Mouse (Mus musculus) neural tube, embryonic 12.5 days (tissue): ENCODE results near the gene Trnau1ap. TPM values are rescaled to one million over a fixed set of nuclear protein-coding genes. Genes with fewer than 3 reads are reported as not detected.
"Not testable (repeated sequence)": the region's sequence is repeated elsewhere in the genome, so short reads cannot be mapped to it uniquely, and the experiment has no call there.

ENCODE experiments used
- ATAC-seq: fragments of 200-750 bp; cut with Nextera tagmentation; 2 replicates; pipeline ENCODE4 v1.8.0; 2017; ENCODE audit warnings: low read depth, mild to moderate bottlenecking, moderate TSS enrichment, moderate library complexity; ENCODE audit not compliant: low FRiP score
- H3K27ac ChIP-seq: fragments of 300-500 bp; sonication (generic); 2 replicates; pipeline ENCODE4 v1.5.1; 2016
- H3K27me3 ChIP-seq: fragments of 300-500 bp; sonication (generic); replicated peaks from 2 replicates; pipeline ENCODE4 v1.6.1; 2016; ENCODE audit warnings: mild to moderate bottlenecking
- H3K36me3 ChIP-seq: fragments of 300-500 bp; sonication (generic); 2 replicates; pipeline ENCODE4 v1.6.1; 2016; ENCODE audit warnings: mild to moderate bottlenecking
- H3K4me1 ChIP-seq: fragments of 300-500 bp; sonication (generic); 2 replicates; pipeline ENCODE4 v1.6.1; 2016
- H3K4me2 ChIP-seq: fragments of 300-500 bp; sonication (generic); replicated peaks from 2 replicates; pipeline ENCODE4 v1.6.1; 2016; ENCODE audit warnings: mild to moderate bottlenecking
- H3K4me3 ChIP-seq: fragments of 300-500 bp; sonication (generic); 2 replicates; pipeline ENCODE4 v1.5.1; 2016
- H3K9ac ChIP-seq: fragments of 300-500 bp; sonication (generic); 2 replicates; pipeline ENCODE4 v1.6.1; 2016; ENCODE audit warnings: mild to moderate bottlenecking
- H3K9me3 ChIP-seq: fragments of 300-500 bp; sonication (generic); 2 replicates; pipeline ENCODE4 v1.6.1; 2016; ENCODE audit warnings: mild to moderate bottlenecking
- WGBS: fragments of 180-500 bp; shearing (Covaris S2); methylation state at CpG from one replicate; pipeline ENCODE4 v1.1.7; 2016; 5-methylcytosine and 5-hydroxymethylcytosine counted together
- polyA plus RNA-seq: library from polyadenylated mRNA; unstranded; fragments of >200 nt; fragmentation: Nextera tagmentation; extraction: Ambion mirVana; gene quantifications from 2 replicates; pipeline ENCODE4 v1.2.1, GENCODE M21; 2016

The Trnau1ap gene
- polyA plus RNA-seq, 1 experiment from 2014 or later: 77.1 TPM

- H3K4me1 ChIP-seq: peaks cover 13% of the 10 kb centered on the region; the same call in 1 of the 2 replicates
- peak overlapping the region; percentile 83 for H3K9ac ChIP-seq
- H3K27ac ChIP-seq: peak overlapping the region; percentile 75
- H3K4me2 ChIP-seq: peak overlapping the region; percentile 73
- H3K4me3 ChIP-seq: peak overlapping the region; percentile 78
- H3K36me3 ChIP-seq: peaks cover 34% of the 10 kb centered on the region
- H3K9me3 ChIP-seq: no peaks in the 10 kb centered on the region
- H3K27me3 ChIP-seq: no peaks in the 10 kb centered on the region
- ATAC-seq: peak; percentile 88
- WGBS: 2% methylated on average over 41 of the region's 41 CpGs
Observed at GRCm38 (mm10) chr4:132308437-132309139, 20.8 kb downstream of the Trnau1ap start.

DNA sequence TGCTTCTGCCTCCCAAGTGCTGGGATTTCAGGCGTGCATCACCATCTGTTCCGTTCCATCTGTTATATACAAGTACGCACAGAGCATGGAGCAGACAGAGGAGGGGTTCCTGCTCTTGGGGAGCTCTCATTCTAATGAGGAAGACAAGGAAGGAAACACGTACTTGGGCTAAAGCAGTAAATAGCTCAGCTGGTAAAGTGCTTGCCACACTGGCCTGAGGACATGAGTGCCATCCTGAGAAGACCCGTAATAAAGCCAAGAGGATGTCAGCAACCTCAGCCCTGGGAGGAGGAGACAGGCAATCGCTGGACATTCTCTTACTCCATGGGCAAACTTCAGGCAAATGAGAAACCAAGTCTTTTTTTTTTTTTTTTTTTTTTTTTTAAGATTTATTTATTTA lies 23.3 kb downstream of the Trnau1ap start:
- no peak for ATAC-seq
- H3K36me3 ChIP-seq: peaks cover 10% of the 10 kb centered on the region
- H3K4me2 ChIP-seq: no peak overlapping the region
- H3K27ac ChIP-seq: no peak overlapping the region
- WGBS: 78% methylated on average over 6 of the region's 6 CpGs
- no peak overlapping the region for H3K4me3 ChIP-seq
- no peaks in the 10 kb centered on the region for H3K9me3 ChIP-seq
- no peak overlapping the region for H3K9ac ChIP-seq
- H3K27me3 ChIP-seq: no peaks in the 10 kb centered on the region
- H3K4me1 ChIP-seq: peaks cover 18% of the 10 kb centered on the region

DNA sequence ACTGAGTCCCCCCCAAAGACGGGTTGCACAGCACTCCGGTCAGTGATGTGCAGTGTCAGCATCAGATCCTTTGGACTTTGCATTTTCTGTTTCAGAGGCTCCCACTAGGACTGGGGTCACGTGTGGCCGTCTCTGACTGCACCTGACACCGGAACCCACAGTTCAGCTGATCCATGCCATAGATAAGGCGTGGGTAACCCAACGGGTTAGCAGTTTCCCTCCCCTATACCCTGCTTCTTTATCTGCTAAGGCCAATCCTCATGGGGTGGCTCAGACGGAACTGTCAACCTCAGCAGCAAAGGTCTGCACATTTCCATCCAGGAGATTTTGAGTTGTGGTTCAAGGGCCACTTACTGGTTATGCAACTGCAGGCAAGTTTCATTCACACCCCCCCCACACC lies 24.1 kb downstream of the Trnau1ap start:
- Histone ChIP-seq H3K36me3 (peaks cover 3% of the 10 kb centered on the region), H3K4me3 (no peak overlapping the region), H3K27ac (no peak overlapping the region), H3K4me1 (peaks cover 15% of the 10 kb centered on the region), H3K27me3 (no peaks in the 10 kb centered on the region), H3K9ac (no peak overlapping the region), H3K9me3 (no peaks in the 10 kb centered on the region), H3K4me2 (no peak overlapping the region)
- 87% methylated on average over 8 of the region's 8 CpGs for WGBS
- ATAC-seq: no peak

DNA sequence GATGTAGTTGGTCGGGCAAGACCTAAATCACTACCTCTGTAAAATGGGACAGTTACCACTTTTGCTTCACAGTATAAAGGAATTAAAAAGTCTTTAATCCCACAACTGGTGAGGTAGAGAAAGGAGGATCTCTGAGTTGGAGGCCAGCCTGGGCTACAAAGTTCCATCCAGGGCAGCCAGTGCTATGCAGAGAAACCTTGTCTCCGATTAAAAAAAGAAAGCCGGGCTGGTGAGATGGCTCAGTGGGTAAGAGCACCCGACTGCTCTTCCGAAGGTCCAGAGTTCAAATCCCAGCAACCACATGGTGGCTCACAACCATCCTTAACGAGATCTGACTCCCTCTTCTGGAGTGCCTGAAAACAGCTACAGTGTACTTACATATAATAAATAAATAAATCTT lies 25.9 kb downstream of the Trnau1ap start:
- Histone ChIP-seq H3K4me2 (peak overlapping the region; percentile 75), H3K9ac (peak overlapping the region; percentile 49; the same call in 1 of the 2 replicates), H3K4me3 (peak overlapping the region; percentile 39)
- not testable (repeated sequence) for H3K9me3 ChIP-seq, H3K36me3 ChIP-seq, H3K4me1 ChIP-seq, H3K27me3 ChIP-seq, H3K27ac ChIP-seq, ATAC-seq
- 49% methylated on average over 6 of the region's 6 CpGs for WGBS

- ATAC-seq: peak; percentile 61; the same call in 1 of the 2 replicates
- H3K36me3 ChIP-seq: no peaks in the 10 kb centered on the region
- WGBS: 2% methylated on average over 31 of the region's 31 CpGs
Observed at GRCm38 (mm10) chr4:132302939-132303479, 26.3 kb downstream of the Trnau1ap start, which contains the start of gene Rab42. TSS of gene Rab42 (minus strand) at chr4:132303385.

GRCm38 (mm10) chr4:132301965-132302938 lies 27.1 kb downstream of the Trnau1ap start:
- no peaks in the 10 kb centered on the region for H3K9me3 ChIP-seq
- H3K4me2 ChIP-seq: peak overlapping the region; percentile 75
- H3K4me1 ChIP-seq: peaks cover 5% of the 10 kb centered on the region
- peak overlapping the region; percentile 49; the same call in 1 of the 2 replicates for H3K9ac ChIP-seq
- H3K4me3 ChIP-seq: peak overlapping the region; percentile 39; the same call in 1 of the 2 replicates
- H3K36me3 ChIP-seq: no peaks in the 10 kb centered on the region
- no peaks in the 10 kb centered on the region for H3K27me3 ChIP-seq
- no peak for ATAC-seq
- no peak overlapping the region for H3K27ac ChIP-seq
- WGBS: 61% methylated on average over 16 of the region's 16 CpGs

More at GRCm38 (mm10) chr4:132302939-132303479, 26.3 kb downstream of the Trnau1ap start, which contains the start of gene Rab42:
- H3K4me2 ChIP-seq: peak within 1 kb of the TSS; percentile 75
- peaks cover 5% of the 10 kb centered on the region for H3K4me1 ChIP-seq
- peak within 1 kb of the TSS; percentile 49 for H3K9ac ChIP-seq
- H3K27me3 ChIP-seq: no peaks in the 10 kb centered on the region
- H3K4me3 ChIP-seq: peak within 1 kb of the TSS; percentile 39
- no peaks in the 10 kb centered on the region for H3K9me3 ChIP-seq
- H3K27ac ChIP-seq: no peak within 1 kb of the TSS

DNA sequence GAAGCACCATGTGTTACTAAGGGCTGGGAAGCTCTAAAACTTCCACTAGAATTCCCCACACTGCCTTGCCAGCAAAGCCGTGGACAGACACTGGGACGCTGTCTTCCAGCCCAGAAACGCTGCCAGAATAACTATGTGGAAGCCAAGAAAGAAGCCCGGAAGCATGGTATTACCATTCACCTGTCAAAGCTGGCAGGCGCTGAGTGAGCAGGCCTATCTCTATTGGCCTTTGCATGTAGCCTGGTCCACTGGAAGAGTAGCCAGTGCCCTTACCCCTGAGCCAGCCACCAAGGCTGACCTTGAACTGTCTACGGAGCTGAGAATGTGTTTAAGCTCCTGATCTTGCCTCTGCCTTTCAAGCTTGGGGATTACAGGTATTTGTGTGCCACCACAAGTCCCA lies 27.9 kb downstream of the Trnau1ap start:
- Histone ChIP-seq H3K4me1 (peaks cover 5% of the 10 kb centered on the region), H3K27ac (no peak overlapping the region), H3K36me3 (no peaks in the 10 kb centered on the region), H3K27me3 (no peaks in the 10 kb centered on the region), H3K4me3 (no peak overlapping the region), H3K9ac (no peak overlapping the region), H3K9me3 (no peaks in the 10 kb centered on the region), H3K4me2 (no peak overlapping the region)
- ATAC-seq: no peak
- WGBS: 90% methylated on average over 6 of the region's 6 CpGs

DNA sequence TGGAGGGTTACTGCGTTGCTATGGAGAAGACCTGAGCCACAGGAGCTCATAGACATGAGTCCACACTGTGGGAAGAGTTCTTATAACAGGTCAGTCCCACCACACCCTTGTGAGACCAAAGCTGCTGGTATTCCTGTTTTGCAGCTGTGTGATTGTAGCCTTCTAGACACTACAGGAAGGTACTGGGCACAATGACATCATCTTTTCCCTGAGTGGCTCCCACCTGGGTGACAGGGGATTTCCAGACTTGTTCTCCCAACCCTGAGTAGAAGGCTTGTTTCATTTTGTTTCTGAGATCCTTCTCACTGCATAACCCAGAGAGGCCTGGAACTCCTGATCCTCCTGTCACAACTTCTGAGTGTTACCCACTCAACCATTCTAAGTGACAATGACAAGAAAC lies 29.5 kb downstream of the Trnau1ap start:
- H3K36me3 ChIP-seq: 0 out of 2 replicates have a peak, but pooled peaks cover under 1% of the 10 kb centered on the region
- H3K27ac ChIP-seq: no peak overlapping the region
- no peak overlapping the region for H3K9ac ChIP-seq
- WGBS: 80% methylated on average over 1 of the region's 1 CpGs
- peaks cover 5% of the 10 kb centered on the region for H3K4me1 ChIP-seq
- no peak overlapping the region for H3K4me2 ChIP-seq
- no peaks in the 10 kb centered on the region for H3K9me3 ChIP-seq
- no peak overlapping the region for H3K4me3 ChIP-seq
- ATAC-seq: no peak
- H3K27me3 ChIP-seq: no peaks in the 10 kb centered on the region

DNA sequence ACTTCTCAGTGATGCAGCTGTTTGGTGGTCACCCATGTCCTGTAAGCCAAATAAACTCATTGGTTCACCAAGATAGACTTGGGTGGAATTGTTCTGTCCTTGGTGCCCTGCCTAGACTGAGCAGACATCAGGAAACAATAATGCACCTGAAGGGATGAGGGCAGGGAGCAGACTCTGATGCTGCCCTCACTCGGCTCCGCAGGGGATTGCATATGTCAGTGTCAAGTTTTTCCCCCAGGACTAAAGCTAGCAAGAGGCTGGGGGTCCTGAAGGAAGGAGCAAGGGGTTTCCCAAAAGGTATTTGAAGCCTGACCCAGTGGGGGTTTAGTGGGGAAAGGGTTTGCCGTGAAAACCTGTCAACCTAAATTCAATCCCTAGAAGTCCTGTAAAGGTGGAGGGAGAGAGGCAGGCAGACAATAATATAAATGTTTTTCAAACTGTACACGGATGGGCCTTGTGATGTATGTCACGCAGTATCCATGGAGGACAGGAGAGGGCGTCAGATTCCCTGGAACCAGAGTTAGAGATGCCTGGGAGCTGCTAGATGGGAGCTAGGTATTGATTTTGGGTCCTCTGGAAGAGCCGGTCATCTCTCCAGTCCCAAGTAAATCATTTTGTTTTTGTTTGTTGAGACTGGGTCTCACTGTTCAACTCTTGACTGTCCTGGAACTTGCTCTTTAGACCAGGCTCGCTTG lies 33.5 kb downstream of the Trnau1ap start:
- Histone ChIP-seq H3K27me3 (no peaks in the 10 kb centered on the region), H3K9me3 (peaks cover 5% of the 10 kb centered on the region), H3K9ac (no peak overlapping the region), H3K4me2 (no peak overlapping the region), H3K4me1 (no peaks in the 10 kb centered on the region), H3K4me3 (no peak overlapping the region), H3K36me3 (peaks cover 33% of the 10 kb centered on the region), H3K27ac (no peak overlapping the region)
- ATAC-seq: no peak
- WGBS: 49% methylated on average over 8 of the region's 8 CpGs

DNA sequence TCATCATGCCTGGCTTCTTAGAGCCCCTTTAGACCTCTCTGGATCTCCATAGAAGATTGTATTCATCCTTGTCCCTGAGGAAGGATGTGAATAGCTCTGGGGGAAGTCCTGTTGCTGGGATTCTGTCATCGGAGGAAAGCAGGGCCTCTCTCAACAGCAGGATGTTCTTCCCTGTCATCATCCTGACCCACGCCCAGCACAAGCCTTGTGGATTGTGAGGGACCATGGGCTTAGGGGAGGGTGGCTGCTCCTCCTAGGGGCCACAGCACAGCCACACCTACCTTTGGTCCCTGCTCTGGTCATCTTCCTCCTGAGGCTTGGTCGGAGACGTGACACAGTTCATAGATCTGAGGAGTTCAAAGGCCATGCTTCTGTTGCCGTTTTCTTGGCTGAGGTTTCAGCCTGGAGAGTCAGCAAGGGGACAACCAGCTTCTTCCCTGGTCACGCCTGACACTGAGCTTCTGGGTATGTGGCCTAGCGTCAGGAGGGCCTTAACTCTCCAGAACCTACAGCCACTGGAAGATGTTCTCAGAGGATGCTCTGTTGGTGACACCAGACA lies 35.6 kb downstream of the Trnau1ap start:
- H3K9me3 ChIP-seq: peaks cover 5% of the 10 kb centered on the region
- no peaks in the 10 kb centered on the region for H3K27me3 ChIP-seq
- peak overlapping the region; percentile 17; the same call in 1 of the 2 replicates for H3K9ac ChIP-seq
- peaks cover 48% of the 10 kb centered on the region for H3K36me3 ChIP-seq
- no peak for ATAC-seq
- no peaks in the 10 kb centered on the region for H3K4me1 ChIP-seq
- 92% methylated on average over 7 of the region's 7 CpGs for whole genome bisulfite sequencing
- no peak overlapping the region for H3K4me3 ChIP-seq
- no peak overlapping the region for H3K4me2 ChIP-seq
- no peak overlapping the region for H3K27ac ChIP-seq

- ATAC-seq: no peak
- no peak overlapping the region for H3K4me2 ChIP-seq
- no peak overlapping the region for H3K4me3 ChIP-seq
- H3K36me3 ChIP-seq: peaks cover 49% of the 10 kb centered on the region
- peaks cover 5% of the 10 kb centered on the region for H3K9me3 ChIP-seq
- no peak overlapping the region for H3K27ac ChIP-seq
- H3K4me1 ChIP-seq: no peaks in the 10 kb centered on the region
- no peaks in the 10 kb centered on the region for H3K27me3 ChIP-seq
- WGBS: 50% methylated on average over 4 of the region's 4 CpGs
- no peak overlapping the region for H3K9ac ChIP-seq
Observed at GRCm38 (mm10) chr4:132292988-132293387, 36.4 kb downstream of the Trnau1ap start.
